Mouse (Mus musculus): ENCODE measurements at regions not wholly inside any gene's neighbourhood (a gene's known extent, or its start where the extent isn't known, plus 50 kb on each side); places are given as distances from the start of the nearest gene placed in this dataset.

DNA sequence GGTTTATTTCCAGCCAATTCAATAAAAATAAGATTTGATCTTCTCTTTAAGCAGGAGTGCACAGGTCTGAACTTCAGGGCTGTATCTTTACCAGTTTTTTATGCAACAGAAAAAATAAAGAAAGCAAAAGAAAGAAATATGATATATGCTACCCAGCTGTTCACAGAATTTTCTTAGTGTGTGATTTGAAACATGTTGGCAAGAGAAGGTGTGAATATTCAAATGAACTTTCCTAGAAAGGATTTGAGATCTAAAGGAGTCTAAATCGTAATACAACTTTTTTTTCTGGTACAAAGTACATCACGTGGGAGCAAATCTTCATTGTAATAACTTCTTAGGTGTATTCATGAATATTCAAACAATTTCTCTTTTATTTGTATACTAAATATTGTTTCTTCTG, 2905.1 kb upstream of the Gm12353 start:
- H3K9ac ChIP-seq (ENCODE audit: low read length) = no peak overlapping the region
- H3K36me3 ChIP-seq (ENCODE audit: control insufficient read depth, insufficient read depth, low read length) = no peaks in the 10 kb centered on the region
- 79% methylated on average over 2 of the region's 2 CpGs for WGBS
- H3K4me1 ChIP-seq (ENCODE audit: control insufficient read depth, insufficient read depth, low read length) = no peaks in the 10 kb centered on the region
- no peaks in the 10 kb centered on the region for H3K9me3 ChIP-seq (ENCODE audit: control insufficient read depth, low read length)
- DNase-seq (ENCODE audit: low spot score, missing footprints) = no peak
- H3K4me3 ChIP-seq (ENCODE audit: low read depth, low read length) = no peak overlapping the region
- ATAC-seq (ENCODE audit: low FRiP score) = no peak
- no peak overlapping the region for H3K4me2 ChIP-seq
- H3K27ac ChIP-seq (ENCODE audit: low read depth, low read length) = no peak overlapping the region
- no peaks in the 10 kb centered on the region for H3K27me3 ChIP-seq (ENCODE audit: control insufficient read depth, insufficient read depth, low read length)

GRCm38 (mm10) chr4:16714796-16715195, 2890.5 kb upstream of the Gm12353 start:
- Histone ChIP-seq H3K27ac (ENCODE audit: low read depth, low read length) (no peak overlapping the region), H3K27me3 (ENCODE audit: control insufficient read depth, insufficient read depth, low read length) (no peaks in the 10 kb centered on the region), H3K4me1 (ENCODE audit: control insufficient read depth, insufficient read depth, low read length) (no peaks in the 10 kb centered on the region), H3K36me3 (ENCODE audit: control insufficient read depth, insufficient read depth, low read length) (no peaks in the 10 kb centered on the region), H3K9me3 (ENCODE audit: control insufficient read depth, low read length) (no peaks in the 10 kb centered on the region), H3K9ac (ENCODE audit: low read length) (no peak overlapping the region), H3K4me3 (ENCODE audit: low read depth, low read length) (no peak overlapping the region), H3K4me2 (no peak overlapping the region)
- ATAC-seq (ENCODE audit: low FRiP score) = no peak
- no peak for DNase-seq (ENCODE audit: low spot score, missing footprints)

DNA sequence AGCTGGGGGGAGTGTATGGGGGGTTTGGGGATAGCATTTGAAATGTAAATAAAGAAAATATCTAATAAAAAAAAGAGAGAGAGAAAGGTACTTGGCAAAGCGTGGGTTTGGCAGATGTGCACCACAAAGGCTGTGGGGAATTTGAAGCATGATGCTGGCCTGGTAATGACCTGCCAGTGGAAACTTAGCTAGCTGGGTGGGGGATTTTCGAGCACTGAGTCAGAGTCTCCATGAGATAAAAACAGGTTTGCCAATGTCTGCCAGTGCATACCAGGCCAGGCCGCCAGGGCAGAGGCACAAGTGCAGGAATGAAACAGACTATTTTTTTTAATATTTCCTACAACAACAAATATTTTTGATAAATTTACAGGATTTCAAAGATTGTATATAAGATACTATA, 2865.5 kb upstream of the Gm12353 start:
- Histone ChIP-seq H3K4me2 (no peak overlapping the region), H3K27me3 (ENCODE audit: control insufficient read depth, insufficient read depth, low read length) (no peaks in the 10 kb centered on the region), H3K36me3 (ENCODE audit: control insufficient read depth, insufficient read depth, low read length) (no peaks in the 10 kb centered on the region), H3K9ac (ENCODE audit: low read length) (no peak overlapping the region), H3K4me3 (ENCODE audit: low read depth, low read length) (no peak overlapping the region), H3K4me1 (ENCODE audit: control insufficient read depth, insufficient read depth, low read length) (no peaks in the 10 kb centered on the region), H3K9me3 (ENCODE audit: control insufficient read depth, low read length) (no peaks in the 10 kb centered on the region), H3K27ac (ENCODE audit: low read depth, low read length) (no peak overlapping the region)
- DNase-seq (ENCODE audit: low spot score, missing footprints) (no peak), ATAC-seq (ENCODE audit: low FRiP score) (no peak)
- WGBS = 88% methylated on average over 3 of the region's 3 CpGs

Measured in midbrain, embryonic 11.5 days (tissue).